Mouse (Mus musculus) kidney, adult 11 months (tissue): ENCODE measurements at regions not wholly inside any gene's neighbourhood (a gene's known extent, or its start where the extent isn't known, plus 50 kb on each side); places are given as distances from the start of the nearest gene placed in this dataset.

ENCODE experiments used
- DNase-seq: peaks from one replicate; pipeline ENCODE4 v3.0.0; 2022

GRCm38 (mm10) chr7:136825647-136826046 is 68.8 kb upstream of the Mgmt start:
- no peak for DNase-seq

- DNase-seq, result no peak
These were observed 64.6 kb upstream of the Mgmt start for GRCm38 (mm10) chr7:136829621-136830313.

- no peak for DNase-seq
These were observed 62.0 kb upstream of the Mgmt start for GRCm38 (mm10) chr7:136832419-136832818.

- DNase-seq, result no peak
These were observed 55.4 kb upstream of the Mgmt start for GRCm38 (mm10) chr7:136838971-136839370.

GRCm38 (mm10) chr7:136840224-136840623 is 54.2 kb upstream of the Mgmt start:
- no peak for DNase-seq

GRCm38 (mm10) chr7:136842751-136843150 is 51.7 kb upstream of the Mgmt start:
- DNase-seq, result no peak

GRCm38 (mm10) chr7:136844282-136844681 is 50.1 kb upstream of the Mgmt start:
- no peak for DNase-seq
